Mouse (Mus musculus): ENCODE data around the gene Smco2. TPM values are rescaled to one million over a fixed set of nuclear protein-coding genes. Genes with fewer than 3 reads are reported as not detected.
"Not testable (repeated sequence)": the region's sequence is repeated elsewhere in the genome, so short reads cannot be mapped to it uniquely, and the experiment has no call there.

Smco2 gene
- polyA plus RNA-seq, 1 experiment: 0.12 TPM

- DNase-seq: no peak
- WGBS: 73% methylated on average over 3 of the region's 3 CpGs
- Histone ChIP-seq H3K4me1 (ENCODE audit: control insufficient read depth, insufficient read depth, low read length) (no peaks in the 10 kb centered on the region; the same call in 1 of the 2 replicates), H3K4me3 (replicated peaks; ENCODE audit: extremely low read depth, low read depth, low read length) (no peak overlapping the region)
- TF ChIP-seq POLR2A (IDR thresholded peaks at IDR 0.05; ENCODE audit: borderline replicate concordance, extremely low read depth, low read depth, low read length) (no peak), CTCF (IDR thresholded peaks at IDR 0.05; ENCODE audit: insufficient read depth, low read length) (no peak)
These were observed 2.0 kb downstream of the Smco2 start for GRCm38 (mm10) chr6:146851916-146852315.

- no peak for DNase-seq
- no peaks in the 10 kb centered on the region; the same call in 1 of the 2 replicates for H3K4me1 ChIP-seq (ENCODE audit: control insufficient read depth, insufficient read depth, low read length)
- TF ChIP-seq CTCF (IDR thresholded peaks at IDR 0.05; ENCODE audit: insufficient read depth, low read length) (no peak), POLR2A (IDR thresholded peaks at IDR 0.05; ENCODE audit: borderline replicate concordance, extremely low read depth, low read depth, low read length) (no peak)
- H3K4me3 ChIP-seq (replicated peaks; ENCODE audit: extremely low read depth, low read depth, low read length): no peak overlapping the region
- WGBS: 62% methylated on average over 4 of the region's 4 CpGs
These were observed 2.8 kb downstream of the Smco2 start for GRCm38 (mm10) chr6:146852739-146853138.

- Histone ChIP-seq H3K4me1 (ENCODE audit: control insufficient read depth, insufficient read depth, low read length) (no peaks in the 10 kb centered on the region; the same call in 1 of the 2 replicates), H3K4me3 (replicated peaks; ENCODE audit: extremely low read depth, low read depth, low read length) (no peak overlapping the region)
- no peak for DNase-seq
- TF ChIP-seq CTCF (IDR thresholded peaks at IDR 0.05; ENCODE audit: insufficient read depth, low read length) (no peak), POLR2A (IDR thresholded peaks at IDR 0.05; ENCODE audit: borderline replicate concordance, extremely low read depth, low read depth, low read length) (no peak)
- WGBS: 91% methylated on average over 9 of the region's 9 CpGs
These were observed 5.3 kb downstream of the Smco2 start for GRCm38 (mm10) chr6:146855185-146855584.

- no peak for TF ChIP-seq POLR2A (IDR thresholded peaks at IDR 0.05; ENCODE audit: borderline replicate concordance, extremely low read depth, low read depth, low read length)
- no peak for TF ChIP-seq CTCF (IDR thresholded peaks at IDR 0.05; ENCODE audit: insufficient read depth, low read length)
- WGBS: 59% methylated on average over 2 of the region's 2 CpGs
- no peaks in the 10 kb centered on the region; the same call in 1 of the 2 replicates for H3K4me1 ChIP-seq (ENCODE audit: control insufficient read depth, insufficient read depth, low read length)
- no peak overlapping the region for H3K4me3 ChIP-seq (replicated peaks; ENCODE audit: extremely low read depth, low read depth, low read length)
- no peak for DNase-seq
These were observed 7.5 kb downstream of the Smco2 start for GRCm38 (mm10) chr6:146857386-146857785.

GRCm38 (mm10) chr6:146863154-146863553 is 13.2 kb downstream of the Smco2 start:
- Histone ChIP-seq H3K4me1 (ENCODE audit: control insufficient read depth, insufficient read depth, low read length) (no peaks in the 10 kb centered on the region), H3K4me3 (replicated peaks; ENCODE audit: extremely low read depth, low read depth, low read length) (no peak overlapping the region)
- TF ChIP-seq CTCF (IDR thresholded peaks at IDR 0.05; ENCODE audit: insufficient read depth, low read length) (no peak), POLR2A (IDR thresholded peaks at IDR 0.05; ENCODE audit: borderline replicate concordance, extremely low read depth, low read depth, low read length) (no peak)
- no peak for DNase-seq
- 82% methylated on average over 2 of the region's 2 CpGs for WGBS

GRCm38 (mm10) chr6:146864370-146864769 is 14.5 kb downstream of the Smco2 start:
- H3K4me1 ChIP-seq (ENCODE audit: control insufficient read depth, insufficient read depth, low read length); DNase-seq; H3K4me3 ChIP-seq (replicated peaks; ENCODE audit: extremely low read depth, low read depth, low read length): not testable (repeated sequence)
- WGBS: 80% methylated on average over 5 of the region's 5 CpGs

GRCm38 (mm10) chr6:146865701-146866100 is 15.8 kb downstream of the Smco2 start:
- 87% methylated on average over 4 of the region's 4 CpGs for WGBS
- DNase-seq: no peak
- H3K4me1 ChIP-seq (ENCODE audit: control insufficient read depth, insufficient read depth, low read length): no peaks in the 10 kb centered on the region
- H3K4me3 ChIP-seq (replicated peaks; ENCODE audit: extremely low read depth, low read depth, low read length): no peak overlapping the region
- TF ChIP-seq CTCF (IDR thresholded peaks at IDR 0.05; ENCODE audit: insufficient read depth, low read length) (no peak), POLR2A (IDR thresholded peaks at IDR 0.05; ENCODE audit: borderline replicate concordance, extremely low read depth, low read depth, low read length) (no peak)

- 86% methylated on average over 4 of the region's 4 CpGs for WGBS
- no peak for DNase-seq
- Histone ChIP-seq H3K4me1 (ENCODE audit: control insufficient read depth, insufficient read depth, low read length) (no peaks in the 10 kb centered on the region; the same call in 1 of the 2 replicates), H3K4me3 (replicated peaks; ENCODE audit: extremely low read depth, low read depth, low read length) (no peak overlapping the region)
- TF ChIP-seq CTCF (IDR thresholded peaks at IDR 0.05; ENCODE audit: insufficient read depth, low read length): no peak
- no peak for TF ChIP-seq POLR2A (IDR thresholded peaks at IDR 0.05; ENCODE audit: borderline replicate concordance, extremely low read depth, low read depth, low read length)
These were observed 22.1 kb downstream of the Smco2 start for GRCm38 (mm10) chr6:146871975-146872374.

GRCm38 (mm10) chr6:146874415-146874814 is 24.5 kb downstream of the Smco2 start:
- no peak overlapping the region for H3K4me3 ChIP-seq (replicated peaks; ENCODE audit: extremely low read depth, low read depth, low read length)
- no peak for DNase-seq
- H3K4me1 ChIP-seq (ENCODE audit: control insufficient read depth, insufficient read depth, low read length): no peaks in the 10 kb centered on the region; the same call in 1 of the 2 replicates
- WGBS: 80% methylated on average over 6 of the region's 6 CpGs
- TF ChIP-seq CTCF (IDR thresholded peaks at IDR 0.05; ENCODE audit: insufficient read depth, low read length): no peak

GRCm38 (mm10) chr6:146876820-146877219 is 26.9 kb downstream of the Smco2 start:
- Histone ChIP-seq H3K4me3 (replicated peaks; ENCODE audit: extremely low read depth, low read depth, low read length) (no peak overlapping the region), H3K4me1 (ENCODE audit: control insufficient read depth, insufficient read depth, low read length) (no peaks in the 10 kb centered on the region; the same call in 1 of the 2 replicates)
- WGBS: 94% methylated on average over 2 of the region's 2 CpGs
- no peak for DNase-seq
- TF ChIP-seq CTCF (IDR thresholded peaks at IDR 0.05; ENCODE audit: insufficient read depth, low read length) (no peak), POLR2A (IDR thresholded peaks at IDR 0.05; ENCODE audit: borderline replicate concordance, extremely low read depth, low read depth, low read length) (no peak)
